Mouse (Mus musculus) heart, postnatal 4 days (tissue): ENCODE data around the gene Trim54. TPM values are rescaled to one million over a fixed set of nuclear protein-coding genes. Genes with fewer than 3 reads are reported as not detected.

ENCODE experiments used
- DNase-seq: peaks from one replicate; pipeline ENCODE4 v3.0.0; 2021
- total RNA-seq, 2 experiments: library from RNA; stranded (reverse); gene quantifications; 2 replicates each; pipeline ENCODE4 v1.2.3; 2021

Trim54 gene
- total RNA-seq, 2 experiments from 2014 or later = 33.4 to 35.6 TPM

DNA sequence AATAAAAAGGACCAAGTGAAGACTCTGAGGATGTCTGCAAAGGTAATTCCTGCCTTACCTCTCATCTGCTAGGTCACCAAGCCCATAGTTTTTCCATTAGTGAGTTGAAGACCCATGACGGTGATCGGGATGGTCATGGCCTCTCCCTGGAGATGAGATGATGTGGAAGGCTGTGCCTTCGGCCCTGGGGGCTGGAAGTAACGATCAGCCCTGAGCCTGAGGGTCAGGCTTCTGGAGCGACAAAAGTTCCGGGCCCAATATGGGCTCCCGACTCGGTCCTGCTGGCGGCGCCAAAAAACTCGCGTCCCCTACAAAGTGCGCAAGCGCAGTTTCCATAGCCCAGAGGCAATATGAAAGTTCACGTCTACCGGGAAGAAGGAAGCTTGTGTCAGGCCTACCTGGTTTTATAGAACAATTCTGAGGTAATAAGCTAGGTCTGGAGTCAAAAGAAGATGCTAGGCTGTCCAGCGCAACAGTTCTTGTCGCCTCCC, 8.5 kb upstream of the Trim54 start, which contains the start of gene Slc30a3:
TSS of gene Slc30a3 (minus strand) at position 238 of the 491 bp plus-strand sequence.
- DNase-seq = no peak

DNA sequence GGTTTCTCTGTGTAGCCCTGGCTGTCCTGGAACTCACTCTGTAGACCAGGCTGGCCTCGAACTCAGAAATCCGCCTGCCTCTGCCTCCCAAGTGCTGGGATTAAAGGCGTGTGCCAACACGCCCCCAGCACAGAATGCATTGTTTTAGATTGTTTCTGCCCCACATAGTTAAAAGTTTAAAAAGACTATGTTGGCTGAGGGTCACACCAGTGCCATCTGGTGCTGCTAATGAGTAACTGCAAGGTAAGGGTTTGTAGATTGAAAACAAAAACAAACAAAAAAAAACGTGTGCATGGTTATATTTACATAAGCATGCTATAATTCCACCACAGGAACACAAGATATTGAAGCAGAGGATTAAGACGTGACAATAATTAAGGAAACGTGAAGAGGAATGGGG, 5.7 kb upstream of the Trim54 start:
- no peak for DNase-seq

DNA sequence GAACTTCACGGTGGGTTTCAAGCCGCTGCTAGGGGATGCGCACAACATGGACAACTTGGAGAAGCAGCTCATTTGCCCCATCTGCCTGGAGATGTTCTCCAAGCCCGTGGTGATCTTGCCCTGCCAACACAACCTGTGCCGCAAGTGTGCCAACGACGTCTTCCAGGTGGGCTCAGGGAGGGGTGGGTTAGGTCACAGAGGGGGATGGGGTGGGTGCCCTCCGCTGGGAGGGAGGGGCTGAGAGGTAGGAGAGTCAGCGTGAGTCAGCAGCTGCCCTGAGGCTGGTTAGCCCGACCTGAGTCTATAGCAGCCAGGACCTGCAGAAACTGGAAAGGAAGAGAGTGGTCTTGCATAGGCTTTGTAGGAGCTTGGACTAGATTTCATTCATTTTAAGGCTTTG, 400 bp downstream of the Trim54 start:
- no peak for DNase-seq

DNA sequence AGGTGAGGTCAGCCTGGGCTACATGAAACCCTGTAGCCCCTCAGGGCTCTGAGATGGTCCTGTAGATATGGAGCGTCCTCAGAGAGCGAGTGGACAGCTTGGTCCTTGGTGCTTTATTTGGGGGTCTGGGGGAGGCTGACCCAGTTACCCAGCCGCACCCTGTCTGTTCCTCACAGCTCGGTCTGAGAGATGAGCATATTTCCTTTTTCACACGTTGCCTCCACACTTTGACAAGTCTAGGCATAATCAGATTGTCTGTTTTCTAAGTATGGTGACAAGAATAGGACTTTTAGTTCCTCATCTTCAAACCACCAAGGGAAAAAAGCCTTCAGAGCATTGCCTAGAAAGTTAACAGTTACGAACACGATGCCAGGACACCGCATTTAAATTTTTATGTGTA, 4.6 kb downstream of the Trim54 start:
- no peak for DNase-seq

DNA sequence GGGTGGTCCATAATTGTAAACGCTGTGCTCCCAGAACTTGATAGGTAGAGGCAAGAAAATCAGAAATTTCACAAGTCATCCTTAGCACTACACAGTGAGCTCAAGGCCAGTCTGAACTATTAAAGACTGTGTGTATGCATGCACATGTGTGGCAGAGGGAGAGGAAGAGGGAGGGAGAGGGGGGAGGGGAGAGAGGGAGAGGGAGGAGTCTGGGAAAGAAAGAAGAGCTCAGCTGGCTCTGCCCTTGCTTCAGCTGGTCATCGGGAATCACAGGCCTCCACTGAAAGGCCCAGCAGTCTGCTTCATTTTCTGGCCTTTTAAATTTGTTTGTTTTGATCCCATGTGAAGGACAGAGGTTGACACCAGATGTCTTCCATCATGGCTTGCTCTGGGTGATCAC, 7.0 kb downstream of the Trim54 start:
- DNase-seq = no peak

DNA sequence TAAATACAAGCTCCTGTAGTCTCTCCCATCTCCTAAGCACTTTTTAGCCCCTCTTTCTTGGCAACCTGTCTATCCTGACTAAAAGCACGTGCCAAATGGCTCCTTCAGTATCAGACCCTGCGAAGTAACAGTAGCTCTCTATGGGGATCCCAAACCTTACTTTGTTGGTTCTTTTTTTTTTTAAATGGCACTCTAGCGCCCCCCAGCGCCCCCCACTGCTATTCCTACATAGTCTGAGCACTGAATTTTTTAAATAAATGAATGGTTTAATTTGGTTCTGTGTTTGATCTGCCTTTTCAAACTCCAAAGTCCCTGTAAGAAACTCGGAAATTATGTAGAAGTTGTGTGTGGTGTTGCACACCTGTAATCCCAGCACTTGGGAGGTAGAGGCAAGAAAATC, 9.5 kb downstream of the Trim54 start:
- no peak for DNase-seq

DNA sequence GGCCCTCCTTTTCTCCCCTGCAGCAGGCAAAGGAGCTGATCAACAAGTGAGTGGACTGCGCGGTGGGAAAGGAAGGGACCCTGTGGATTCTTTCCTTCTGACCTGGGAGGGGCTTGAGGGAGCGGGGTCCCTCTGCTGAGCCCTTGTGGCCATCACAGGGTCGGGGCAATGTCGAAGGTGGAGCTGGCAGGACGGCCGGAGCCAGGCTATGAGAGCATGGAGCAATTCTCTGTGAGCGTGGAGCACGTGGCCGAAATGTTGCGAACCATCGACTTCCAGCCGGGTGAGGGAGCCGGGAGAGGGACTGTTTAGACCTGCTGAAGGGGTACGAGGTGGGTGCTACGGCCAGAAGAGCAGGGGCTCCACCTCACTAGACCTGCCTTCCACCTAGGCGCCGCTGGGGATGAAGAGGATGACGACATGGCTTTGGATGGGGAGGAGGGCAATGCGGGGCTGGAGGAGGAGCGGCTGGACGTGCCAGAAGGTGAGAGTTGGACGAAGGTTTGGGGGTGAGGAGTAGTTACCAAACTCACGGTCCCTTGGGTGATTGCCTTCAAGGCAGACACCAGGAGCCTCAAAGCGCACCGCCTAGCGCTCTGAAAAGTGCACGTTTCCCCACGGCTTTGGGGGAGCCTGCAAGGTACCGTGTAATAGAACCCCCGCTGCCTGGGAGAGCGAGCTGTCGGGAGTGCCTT, 20.4 kb downstream of the Trim54 start:
- DNase-seq = no peak

DNA sequence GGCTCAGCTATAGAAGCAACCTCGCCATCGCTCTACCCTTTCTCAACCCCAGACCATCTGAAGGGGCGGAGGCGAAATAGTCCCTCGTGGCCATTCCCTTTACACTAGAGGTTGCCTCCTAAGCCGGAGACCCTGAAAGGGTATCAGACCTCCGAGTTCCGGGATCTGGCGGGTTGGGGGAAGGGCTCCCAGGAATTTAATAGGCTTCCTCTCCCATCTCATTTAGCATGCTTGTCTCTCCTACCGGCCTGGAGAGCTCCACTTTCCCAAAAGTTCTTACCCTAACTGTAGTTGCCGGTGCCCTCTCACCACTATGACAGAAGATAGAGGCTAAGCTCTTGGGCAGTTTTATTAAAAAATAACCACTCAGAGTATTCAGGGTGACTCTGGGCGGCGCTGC, 21.1 kb downstream of the Trim54 start:
- DNase-seq = no peak

DNA sequence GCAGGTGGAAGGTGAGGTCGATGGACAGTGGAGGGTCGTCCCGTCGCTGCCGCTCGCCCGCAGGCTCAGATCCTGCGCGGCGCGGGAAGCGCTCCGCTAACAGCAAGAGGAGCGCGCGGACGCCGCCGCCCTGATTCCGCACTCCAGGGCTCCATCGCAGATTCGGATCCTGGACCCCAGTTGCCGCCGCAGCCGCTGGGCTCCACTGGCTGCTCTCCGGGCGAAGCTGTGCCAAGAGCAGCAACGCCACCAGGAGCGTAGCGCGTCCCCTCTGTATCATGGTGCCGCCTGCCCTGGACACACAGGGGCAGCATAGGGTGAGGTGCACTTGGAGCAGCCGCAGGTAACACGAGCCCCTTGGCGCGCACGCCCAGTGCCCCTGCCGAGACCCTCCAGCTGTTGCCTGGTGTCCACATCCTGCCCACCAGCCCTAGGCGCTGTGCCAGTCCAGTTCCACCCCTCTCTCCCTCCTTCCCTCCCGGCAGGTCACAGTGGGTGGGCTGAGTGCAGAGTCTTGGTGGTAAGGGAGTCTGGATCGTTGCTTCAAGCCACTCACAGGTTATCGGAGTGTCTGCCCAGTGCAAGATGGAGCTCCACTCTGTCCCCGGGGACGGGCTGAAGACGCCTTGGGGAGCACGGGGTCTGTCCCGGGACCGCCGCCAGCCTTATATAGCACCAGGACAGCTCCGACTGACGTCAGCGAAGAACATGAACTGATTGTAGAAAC, 21.9 kb downstream of the Trim54 start, which contains the start of gene Ucn:
TSS of gene Ucn (minus strand) at position 589 of the 727 bp plus-strand sequence.
- peak; percentile 35 for DNase-seq

DNA sequence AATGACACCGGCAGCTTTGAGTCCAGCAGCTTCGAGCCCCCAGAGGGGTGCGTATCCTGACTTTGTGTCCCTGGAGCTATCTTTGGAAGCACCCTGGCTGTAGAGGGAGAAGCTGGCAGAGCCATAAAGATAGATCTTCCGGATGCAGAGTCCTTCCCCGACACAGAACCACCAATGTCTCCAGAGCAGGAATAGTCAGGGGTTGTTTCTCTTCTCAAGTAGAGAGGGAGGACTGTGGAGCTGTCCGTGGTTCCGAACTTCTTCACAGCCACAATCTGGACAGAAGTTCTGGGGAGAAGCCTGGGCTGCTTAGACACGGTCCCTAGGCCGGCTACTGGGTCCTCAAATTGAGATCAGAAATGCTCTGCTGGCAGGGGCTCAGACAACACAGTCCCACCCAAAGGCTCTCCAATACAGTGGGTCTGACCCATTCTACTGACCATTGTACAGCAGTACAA, 22.5 kb downstream of the Trim54 start:
- peak; percentile 60 for DNase-seq

DNA sequence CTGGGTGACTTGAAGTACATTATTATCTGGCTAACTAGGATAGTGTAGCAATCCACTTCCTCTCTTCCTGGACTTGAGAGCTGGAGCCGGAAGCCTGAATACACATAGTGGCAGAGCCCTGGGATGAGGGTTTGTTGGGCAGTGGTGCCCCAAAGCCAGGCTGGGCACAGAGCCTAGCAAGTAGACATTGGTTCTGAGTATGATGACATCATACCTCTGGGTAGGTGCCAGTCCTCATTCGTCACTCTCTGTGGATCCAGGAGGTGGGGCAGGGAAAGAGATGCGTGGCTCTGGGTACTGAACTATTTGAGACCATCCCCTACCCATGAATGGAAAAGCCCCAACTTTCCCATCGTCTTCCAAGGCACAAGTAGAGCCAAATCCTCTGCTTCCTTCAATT, 33.3 kb downstream of the Trim54 start:
- peak; percentile 47 for DNase-seq

DNA sequence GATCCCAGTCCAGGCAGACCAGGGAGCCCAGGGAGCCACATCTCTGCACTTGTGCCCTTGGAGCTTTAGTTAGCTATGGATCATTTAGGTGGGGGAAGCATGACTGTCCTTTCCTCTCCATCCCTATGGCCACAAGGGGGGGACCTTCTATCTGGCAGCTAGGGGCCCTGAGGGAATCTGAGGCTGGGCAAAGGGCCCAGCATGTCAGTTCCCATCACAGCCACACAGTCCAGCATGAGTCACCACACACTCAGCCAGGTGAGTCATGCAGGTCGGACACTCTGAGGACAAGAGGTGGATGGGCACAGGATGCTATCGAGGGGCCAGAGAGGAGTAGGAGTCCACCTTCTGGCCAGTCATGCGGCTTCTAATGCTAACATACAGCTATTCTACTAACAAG, 35.2 kb downstream of the Trim54 start:
- peak; percentile 54 for DNase-seq

DNA sequence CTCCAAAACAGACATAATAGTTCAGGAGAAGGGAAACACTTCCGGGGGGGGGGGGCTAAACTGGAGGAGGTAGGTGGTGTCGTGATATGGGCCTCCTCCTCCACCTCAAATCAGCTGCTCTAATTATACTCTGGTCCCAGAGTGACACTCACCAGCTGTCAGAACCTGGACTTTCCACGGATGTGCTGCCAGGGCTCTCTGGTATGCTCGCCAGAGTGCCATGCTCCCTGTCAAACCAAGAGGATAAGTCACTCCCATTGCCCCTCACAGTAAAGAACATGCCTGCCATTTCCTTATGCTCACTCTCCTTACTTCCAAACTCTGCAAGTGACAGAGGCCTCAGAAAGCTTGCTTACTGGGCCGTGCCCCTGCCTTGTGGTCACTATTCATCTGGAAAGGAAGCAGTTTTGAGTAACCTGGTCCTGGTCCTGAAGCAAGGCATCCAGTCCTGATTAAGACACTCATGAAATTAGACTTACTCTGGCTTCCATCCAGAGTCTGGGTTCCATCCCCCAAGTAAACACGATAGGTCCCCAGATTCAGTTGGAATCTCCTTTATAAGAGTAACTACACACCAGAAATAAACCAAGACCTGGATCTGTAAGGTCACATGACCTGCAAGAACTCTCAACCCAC, 37.1 kb downstream of the Trim54 start:
- peak; percentile 25 for DNase-seq

DNA sequence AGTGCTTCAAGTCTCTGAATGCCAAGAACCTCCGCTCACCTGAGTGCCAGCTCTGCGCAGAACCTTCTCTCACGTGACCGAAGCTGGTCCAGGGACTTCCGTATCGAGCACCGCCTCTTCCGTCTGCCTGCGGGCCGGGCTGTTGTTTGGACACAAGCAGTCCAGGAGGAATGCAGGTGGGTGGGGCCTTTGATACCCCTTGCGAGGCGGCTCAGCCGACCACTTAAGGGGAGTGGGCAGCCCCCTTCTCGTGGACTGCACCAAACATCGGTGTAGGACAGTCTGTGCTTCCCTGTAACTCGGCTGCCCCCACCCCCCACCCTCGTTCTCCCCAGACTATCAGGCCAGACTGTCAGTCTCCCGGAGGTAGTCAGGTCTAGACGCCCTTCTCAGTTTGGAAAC, 37.6 kb downstream of the Trim54 start, which contains the start of gene Mpv17:
TSS of gene Mpv17 (minus strand) at position 100 of the 402 bp plus-strand sequence.
- peak; percentile 82 for DNase-seq

DNA sequence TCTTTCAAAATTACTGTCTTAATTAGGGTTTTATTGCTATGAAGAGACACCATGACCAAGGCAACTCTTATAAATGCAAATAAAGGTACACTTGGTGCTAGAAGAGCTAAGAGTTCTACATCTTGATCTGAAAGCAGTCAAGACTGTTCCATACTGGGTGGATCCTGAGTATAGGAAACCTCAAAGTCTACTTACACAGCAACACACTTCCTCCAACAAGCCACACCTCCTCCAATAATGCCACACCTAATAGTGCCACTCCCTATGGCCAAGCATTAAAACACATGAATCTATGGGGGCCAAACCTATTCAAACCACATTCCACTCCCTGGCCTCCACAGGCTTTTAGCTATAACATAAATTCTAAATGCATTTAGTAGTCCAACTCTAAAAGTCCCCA, 46.0 kb downstream of the Trim54 start:
- no peak for DNase-seq

DNA sequence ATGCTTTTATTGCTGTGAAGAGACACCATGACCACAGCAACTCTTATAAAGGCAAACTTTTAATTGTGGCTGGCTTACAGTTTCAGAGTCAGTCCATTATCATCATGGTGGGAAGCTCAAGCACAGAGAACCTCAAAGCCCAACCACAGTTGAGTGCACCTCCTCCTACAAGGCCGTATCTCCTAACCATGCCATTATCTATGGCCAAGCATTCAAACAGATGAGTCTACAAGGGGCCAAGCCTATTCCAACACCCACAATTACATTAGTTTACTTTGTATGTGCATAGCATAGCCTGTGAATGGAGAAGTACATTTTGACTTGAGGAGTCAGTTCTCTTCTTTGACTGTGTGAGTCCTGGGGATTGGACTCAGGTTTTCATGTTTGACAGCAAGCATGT, 48.4 kb downstream of the Trim54 start:
- DNase-seq = no peak

DNA sequence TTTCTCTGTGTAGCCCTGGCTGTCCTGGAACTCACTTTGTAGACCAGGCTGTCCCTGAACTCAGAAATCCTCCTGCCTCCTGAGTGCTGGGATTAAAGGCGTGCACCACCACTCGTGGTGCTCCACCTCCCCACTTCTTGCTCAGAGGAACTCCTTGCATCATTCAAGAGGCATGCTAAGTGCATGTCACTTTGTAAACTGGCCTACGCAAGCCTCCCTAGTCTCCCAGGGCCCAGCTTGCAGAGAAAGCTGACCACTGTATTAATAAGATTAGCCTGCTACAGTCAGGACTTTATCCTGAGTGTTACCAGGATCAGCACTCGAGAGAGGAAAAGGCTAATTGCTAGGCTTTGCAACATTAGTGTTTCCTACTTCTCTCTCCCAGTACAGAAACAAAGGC, 52.1 kb downstream of the Trim54 start:
- DNase-seq = no peak

DNA sequence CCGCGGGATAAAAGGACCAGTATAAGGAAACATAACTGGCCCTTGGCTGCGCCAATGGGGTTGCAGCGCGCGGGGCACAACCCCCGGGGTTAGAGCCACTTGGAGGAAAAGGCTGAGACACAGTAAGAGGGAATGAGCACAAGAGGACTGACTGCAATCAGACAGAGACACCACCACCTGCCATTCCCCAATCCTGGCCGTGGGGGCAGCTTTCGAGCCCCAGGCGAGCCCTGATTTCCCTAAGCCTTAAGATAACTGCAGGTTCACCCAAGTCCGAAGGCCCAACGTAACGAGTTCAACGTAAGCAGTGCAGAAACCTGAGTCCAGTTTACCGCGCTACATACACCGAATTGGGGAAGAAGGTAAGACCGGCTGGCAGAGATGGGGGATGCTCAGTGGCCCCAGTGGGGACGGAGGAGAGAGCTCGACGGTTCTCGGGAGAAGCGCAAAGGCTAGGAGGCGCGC, 62.8 kb downstream of the Trim54 start:
- DNase-seq = peak; percentile 38

DNA sequence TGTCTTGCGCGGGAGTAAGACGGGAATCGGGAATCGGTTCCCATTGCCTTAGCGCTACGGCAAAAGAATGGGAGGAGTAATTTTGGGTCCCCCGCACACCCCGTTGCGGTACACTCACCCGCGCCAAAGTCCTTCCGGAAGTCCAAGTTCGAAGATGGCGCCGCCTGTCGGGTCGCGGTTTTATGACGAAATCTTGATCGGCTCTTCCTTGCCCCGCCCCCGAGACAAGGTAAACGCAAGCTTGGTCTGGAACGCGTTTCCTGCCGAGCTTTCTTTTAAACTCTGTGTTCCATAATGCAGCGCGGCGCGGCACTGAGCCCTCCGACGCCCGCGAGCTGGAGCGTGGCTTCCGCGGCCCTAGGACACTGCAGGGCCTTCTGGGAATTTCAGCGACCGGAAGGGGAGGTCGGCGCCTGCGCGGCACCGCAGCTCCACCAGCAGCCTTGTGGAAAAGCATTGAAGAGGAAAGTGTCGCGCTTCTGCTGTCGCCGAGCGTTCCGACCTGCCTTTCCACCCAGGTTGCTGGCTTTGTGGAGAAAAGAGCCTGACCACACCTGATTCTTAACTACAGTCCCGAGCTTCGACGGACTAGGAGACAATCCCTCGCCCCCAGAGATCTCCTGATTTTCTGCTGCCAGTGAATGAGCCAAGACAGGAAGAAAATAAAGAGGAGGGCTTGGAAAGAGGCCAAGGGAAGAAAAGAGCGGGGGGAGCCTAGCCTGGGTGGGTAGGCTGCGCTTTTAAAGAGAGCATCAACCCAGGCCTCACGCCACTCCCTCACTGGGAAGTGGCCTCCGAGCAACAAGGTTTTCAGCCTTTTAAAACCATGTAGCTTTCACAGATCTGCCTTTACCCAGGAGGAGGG, 63.5 kb downstream of the Trim54 start, which contains the start of the genes Gm29609 and Gtf3c2:
TSS of gene Gm29609 (minus strand) at position 146 of the 865 bp plus-strand sequence.
TSS of gene Gtf3c2 (minus strand) at position 379 of the 865 bp plus-strand sequence.
- peak; percentile 95 for DNase-seq

DNA sequence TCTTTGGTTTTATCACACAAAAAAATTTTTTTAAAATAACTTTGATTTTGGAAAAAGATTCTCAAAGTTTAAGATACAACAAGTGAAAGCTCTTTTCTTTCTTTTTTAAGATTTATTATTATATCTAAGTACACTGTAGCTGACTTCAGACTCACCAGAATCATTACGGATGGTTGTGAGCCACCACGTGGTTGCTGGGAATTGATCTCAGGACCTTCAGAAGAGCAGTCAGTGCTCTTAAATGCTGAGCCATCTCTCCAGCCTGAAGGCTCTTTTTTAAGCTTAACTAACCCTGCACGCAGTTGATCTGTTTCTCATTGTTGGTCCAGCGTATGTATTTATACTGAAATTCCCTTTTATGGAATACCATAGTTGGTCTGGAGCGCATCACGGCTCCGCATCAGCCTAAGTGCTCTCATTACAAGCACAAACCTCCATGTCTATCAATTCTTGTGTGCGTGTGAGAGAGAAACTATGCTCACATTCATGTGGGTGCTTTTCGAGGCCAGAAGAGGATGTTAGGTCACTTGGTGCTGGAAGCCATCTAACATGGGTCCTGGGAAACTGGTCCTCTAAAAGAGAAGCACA, 64.8 kb downstream of the Trim54 start:
- DNase-seq = no peak

DNA sequence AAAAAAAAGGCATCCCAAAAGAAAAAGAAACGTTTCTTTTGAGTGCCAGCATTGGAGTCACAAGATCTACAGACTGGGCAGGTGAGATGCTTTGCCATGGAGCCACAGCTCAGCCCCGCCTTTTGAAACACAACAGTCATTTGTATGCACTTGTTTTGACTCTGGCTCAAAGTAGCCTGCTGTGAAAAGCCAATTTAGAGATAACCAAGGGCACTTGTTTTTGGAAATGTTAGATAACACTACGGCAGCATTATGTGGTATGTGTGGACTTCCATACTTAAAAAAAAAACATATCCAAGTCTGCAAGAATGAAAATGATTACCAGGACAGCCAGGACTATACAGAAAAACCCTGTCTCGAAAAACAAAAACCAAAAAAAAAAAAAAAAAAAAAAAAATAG, 67.2 kb downstream of the Trim54 start:
- no peak for DNase-seq
